Mouse (Mus musculus): ENCODE measurements around the gene Otop3. TPM values are rescaled to one million over a fixed set of nuclear protein-coding genes. Genes with fewer than 3 reads are reported as not detected.
"Not testable (repeated sequence)": the region's sequence is repeated elsewhere in the genome, so short reads cannot be mapped to it uniquely, and the experiment has no call there.

Gene Otop3
- total RNA-seq, 1 experiment from 2014 or later: not detected

DNA sequence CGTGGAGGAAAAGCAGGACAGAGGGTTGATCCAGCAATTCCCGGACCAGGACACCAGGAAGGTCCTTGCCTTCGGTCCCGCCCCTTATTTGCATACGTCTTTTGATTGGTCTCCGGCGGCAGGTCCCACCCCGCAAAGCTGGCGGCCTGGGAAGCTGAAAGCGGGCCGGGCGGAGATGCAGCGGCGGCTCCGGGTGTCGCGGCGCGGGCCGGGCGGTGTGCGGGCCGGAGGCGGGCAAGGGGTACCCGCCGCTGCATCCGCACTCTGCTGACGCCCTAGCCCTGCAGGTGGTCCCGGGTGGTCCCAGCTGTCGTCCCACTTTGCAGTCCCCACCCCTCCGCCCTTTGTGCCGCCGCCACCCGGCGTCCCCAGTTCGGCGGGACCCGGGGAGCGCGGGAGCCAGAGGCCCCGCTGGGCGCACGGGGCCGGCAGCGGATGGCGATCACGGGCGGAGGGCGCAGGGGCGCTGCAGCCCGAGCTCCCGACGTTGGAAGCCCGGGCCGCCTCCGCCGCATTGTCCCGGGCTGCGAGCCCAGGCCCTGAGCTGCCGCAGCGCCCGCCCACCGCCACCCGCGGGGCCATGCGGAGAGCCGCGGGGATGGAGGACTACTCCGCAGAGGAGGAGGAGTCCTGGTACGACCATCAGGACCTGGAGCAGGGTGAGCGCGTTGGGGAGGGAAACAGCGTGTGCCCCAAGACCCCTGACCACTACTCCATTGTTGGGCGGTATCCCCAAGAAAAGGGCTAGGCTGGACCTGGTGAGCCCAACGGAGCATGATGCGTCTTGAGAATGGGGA is 47.4 kb downstream of the Otop3 start, which contains the start of gene Cdr2l:
Cdr2l (plus strand) TSS at position 174 of the 797 bp plus-strand sequence.
- no peak for ATAC-seq (replicated peaks; ENCODE audit: insufficient number of reproducible peaks, low FRiP score, low TSS enrichment, poor library complexity, severe bottlenecking)

DNA sequence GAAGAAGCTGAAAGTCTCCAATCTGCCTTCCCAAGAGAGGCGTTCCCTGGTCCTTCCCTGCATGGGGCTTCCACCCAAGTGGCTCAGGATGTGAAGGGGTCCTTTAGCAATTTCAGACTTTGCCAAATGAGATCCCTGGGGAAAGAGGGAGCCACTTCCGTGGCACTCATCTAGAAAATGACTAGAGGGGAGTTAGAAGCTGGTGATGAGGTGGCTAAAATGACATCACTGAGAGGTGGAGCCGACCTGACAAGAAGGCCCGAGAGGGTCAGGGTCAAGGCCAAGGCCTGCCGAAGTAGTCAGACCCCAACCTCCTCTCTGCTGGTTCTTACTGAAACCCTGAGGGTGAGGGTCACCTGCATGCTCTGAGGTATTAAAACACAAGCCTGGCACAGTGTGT is 48.4 kb downstream of the Otop3 start:
- ATAC-seq (replicated peaks; ENCODE audit: insufficient number of reproducible peaks, low FRiP score, low TSS enrichment, poor library complexity, severe bottlenecking): no peak

DNA sequence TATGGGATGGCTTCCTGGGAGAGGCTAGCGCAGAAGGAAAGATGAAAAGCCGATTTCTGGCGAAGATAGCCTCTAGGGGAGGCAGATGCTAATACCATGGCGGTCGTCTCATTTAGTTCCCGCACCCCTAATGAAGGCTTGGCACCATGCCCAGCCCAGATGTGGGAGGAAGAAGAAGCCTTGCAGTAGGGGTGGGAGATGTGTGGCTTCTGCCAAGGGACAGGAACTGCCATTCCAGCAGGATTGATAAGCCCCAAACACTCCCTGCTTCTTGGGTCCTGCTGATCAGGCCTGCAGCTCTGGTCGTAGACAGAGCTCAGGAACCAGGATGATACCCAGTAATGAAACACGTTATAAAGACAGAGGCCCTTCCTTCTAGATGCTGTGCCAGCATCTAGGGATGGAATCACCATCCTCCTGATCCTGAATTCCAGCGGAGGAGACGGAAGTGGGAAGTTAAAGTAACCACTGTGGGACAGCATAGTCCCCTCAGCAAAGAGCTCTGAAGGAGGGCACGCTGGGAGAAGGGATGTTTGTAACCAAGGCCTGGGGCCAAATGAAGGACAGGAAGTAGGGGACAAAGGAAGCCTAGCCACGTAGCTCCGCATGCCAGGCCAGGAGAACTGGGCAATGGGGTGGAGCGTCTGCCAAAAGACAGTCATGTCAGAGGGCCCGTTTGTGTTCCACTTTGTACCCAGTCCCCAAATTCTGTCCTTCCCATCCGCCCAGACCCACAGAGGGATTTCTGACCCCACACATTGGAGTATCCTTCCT is 49.4 kb downstream of the Otop3 start:
- ATAC-seq (replicated peaks; ENCODE audit: insufficient number of reproducible peaks, low FRiP score, low TSS enrichment, poor library complexity, severe bottlenecking): no peak

DNA sequence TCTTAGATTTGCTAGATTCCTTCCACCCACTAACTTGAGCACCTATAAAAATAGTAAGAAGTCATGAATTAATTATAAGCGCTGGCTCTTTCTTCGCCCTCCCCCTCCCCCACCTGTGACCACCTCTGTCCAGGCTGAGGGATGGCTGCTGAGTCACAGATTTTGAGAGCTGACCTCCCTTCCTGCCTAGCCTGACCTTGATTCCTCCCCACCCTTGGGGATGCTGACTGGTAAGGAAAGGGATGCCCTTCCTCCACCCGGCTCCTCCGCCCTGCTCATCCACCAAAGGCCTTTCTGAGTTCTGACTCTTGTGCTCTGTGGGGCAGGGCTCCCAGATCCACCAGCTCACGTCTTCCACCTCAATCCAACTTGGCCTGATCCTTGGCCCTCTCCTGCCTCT is 50.1 kb downstream of the Otop3 start:
- no peak for ATAC-seq (replicated peaks; ENCODE audit: insufficient number of reproducible peaks, low FRiP score, low TSS enrichment, poor library complexity, severe bottlenecking)

DNA sequence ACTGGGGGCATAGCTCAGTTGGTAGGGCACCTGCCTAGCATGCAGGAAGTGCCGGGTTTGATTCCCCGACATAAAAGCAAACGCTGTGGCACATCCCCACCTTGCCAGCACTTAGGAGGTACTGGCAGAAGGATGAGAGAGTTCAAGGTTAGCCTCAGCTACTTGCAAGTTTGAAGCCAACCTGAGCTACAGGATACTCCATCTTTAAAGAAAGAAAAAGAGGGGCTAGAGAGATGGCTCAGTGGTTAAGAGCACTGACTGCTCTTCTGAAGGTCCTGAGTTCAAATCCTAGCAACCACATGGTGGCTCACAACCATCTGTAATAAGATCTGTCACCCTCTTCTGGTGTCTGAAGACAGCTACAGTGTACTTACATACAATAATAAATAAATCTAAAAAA is 52.3 kb downstream of the Otop3 start:
- not testable (repeated sequence) for ATAC-seq (replicated peaks; ENCODE audit: insufficient number of reproducible peaks, low FRiP score, low TSS enrichment, poor library complexity, severe bottlenecking)

DNA sequence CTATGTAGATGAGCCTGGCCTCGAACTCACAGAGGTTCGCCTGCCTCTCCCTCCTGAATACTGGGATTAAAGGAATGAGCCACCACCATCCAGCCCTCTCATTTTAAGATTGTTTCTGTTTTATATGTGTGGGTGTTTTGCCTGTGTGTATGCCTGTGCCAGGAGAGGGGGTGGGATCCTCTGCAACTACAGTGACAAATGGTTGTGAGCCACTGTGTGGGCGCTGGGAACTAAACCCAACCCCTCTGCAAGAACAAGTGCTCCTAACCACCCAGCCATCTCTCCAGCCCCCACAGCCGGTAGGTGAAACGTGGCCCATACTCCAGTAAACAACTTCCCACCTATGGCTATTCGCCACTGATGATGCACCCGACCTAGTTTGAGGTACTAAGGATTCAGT is 56.8 kb downstream of the Otop3 start:
- ATAC-seq (replicated peaks; ENCODE audit: insufficient number of reproducible peaks, low FRiP score, low TSS enrichment, poor library complexity, severe bottlenecking): no peak

DNA sequence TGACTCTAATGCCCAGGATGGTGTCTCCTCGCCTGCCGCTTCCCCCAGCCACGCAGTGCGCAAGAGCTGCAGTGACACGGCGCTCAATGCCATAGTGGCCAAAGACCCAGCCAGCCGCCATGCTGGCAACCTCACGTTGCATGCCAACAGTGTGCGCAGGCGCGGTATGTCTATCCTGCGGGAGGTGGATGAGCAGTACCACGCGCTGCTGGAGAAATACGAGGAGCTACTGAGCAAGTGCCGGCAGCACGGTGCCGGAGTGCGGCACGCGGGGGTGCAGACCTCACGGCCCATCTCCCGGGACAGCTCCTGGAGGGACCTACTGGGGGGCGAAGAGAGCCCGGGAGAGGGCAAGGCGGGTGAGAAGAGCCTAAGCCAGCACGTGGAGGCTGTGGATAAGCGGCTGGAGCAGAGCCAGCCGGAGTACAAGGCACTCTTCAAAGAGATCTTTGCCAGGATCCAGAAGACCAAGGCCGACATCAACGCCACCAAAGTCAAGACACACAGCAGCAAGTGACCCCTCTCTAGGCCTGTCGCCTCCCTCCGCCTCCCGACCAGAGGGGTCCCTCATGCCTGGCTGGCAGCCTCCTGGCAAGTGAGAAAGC is 59.3 kb downstream of the Otop3 start:
- ATAC-seq (replicated peaks; ENCODE audit: insufficient number of reproducible peaks, low FRiP score, low TSS enrichment, poor library complexity, severe bottlenecking): no peak

Other genes with a start within 250 kb of the Otop3 start
- gene Rab37, start 243.3 kb upstream of the Otop3 start, total RNA-seq (2017): 31.7 to 64.8 TPM (median 33.2 TPM) in 3 replicates
- 20.4 to 32.5 TPM (median 25.8 TPM) in 3 replicates for gene Cd300lf, start 200.7 kb upstream of the Otop3 start, total RNA-seq (2017)
- 65.9 to 104 TPM (median 70.4 TPM) in 3 replicates for gene Slc9a3r1, start 171.4 kb upstream of the Otop3 start, total RNA-seq (2017)
- gene Tmem104, start 147.2 kb upstream of the Otop3 start, total RNA-seq (2017): 12.1 to 32.4 TPM (median 17.3 TPM) in 3 replicates
- 25.4 to 39.9 TPM (median 37.8 TPM) in 3 replicates for gene Nat9, start 146.9 kb upstream of the Otop3 start, total RNA-seq (2017)
- gene Grin2c, start 67.5 kb upstream of the Otop3 start, total RNA-seq (2017): not detected in 3 replicates
- 8.4 to 14.8 TPM (median 11.7 TPM) in 3 replicates for gene Fdxr, start 57.7 kb upstream of the Otop3 start, total RNA-seq (2017)
- gene Fads6, start 37.1 kb upstream of the Otop3 start, total RNA-seq (2017): 0.11 to 0.78 TPM (median 0.38 TPM) in 3 replicates
- gene Otop2, start 27.6 kb upstream of the Otop3 start, total RNA-seq (2017): not detected in 3 replicates
- not detected in 3 replicates for gene Ush1g, start 12.7 kb upstream of the Otop3 start, total RNA-seq (2017)
- gene Hid1, start 33.0 kb downstream of the Otop3 start, total RNA-seq (2017): 4.7 to 13.4 TPM (median 7.5 TPM) in 3 replicates
- gene Cdr2l, start 47.2 kb downstream of the Otop3 start, total RNA-seq (2017): not detected in 3 replicates
- 57.9 to 84.5 TPM (median 60.9 TPM) in 3 replicates for gene Mrpl58, start 69.0 kb downstream of the Otop3 start, total RNA-seq (2017)
- gene Atp5h, start 85.2 kb downstream of the Otop3 start, total RNA-seq (2017): 553 to 728 TPM (median 631 TPM) in 3 replicates
- 20.7 to 29.6 TPM (median 24.3 TPM) in 3 replicates for gene Kctd2, start 85.4 kb downstream of the Otop3 start, total RNA-seq (2017)
- not detected in 3 replicates for gene Trim80, start 105.8 kb downstream of the Otop3 start, total RNA-seq (2017)
- gene Slc16a5, start 127.7 kb downstream of the Otop3 start, total RNA-seq (2017): 0.39 TPM in 1 of 3 replicates, not detected in the others
- 23.8 to 24.6 TPM (median 24.2 TPM) in 3 replicates for gene Armc7, start 140.9 kb downstream of the Otop3 start, total RNA-seq (2017)
- gene Nt5c, start 157.1 kb downstream of the Otop3 start, total RNA-seq (2017): 154 to 190 TPM (median 179 TPM) in 3 replicates
- gene Jpt1, start 179.7 kb downstream of the Otop3 start, total RNA-seq (2017): 230 to 253 TPM (median 234 TPM) in 3 replicates
- 356 to 417 TPM (median 357 TPM) in 3 replicates for gene Sumo2, start 201.5 kb downstream of the Otop3 start, total RNA-seq (2017)
- 44.3 to 90.7 TPM (median 75.8 TPM) in 3 replicates for gene Nup85, start 229.7 kb downstream of the Otop3 start, total RNA-seq (2017)

All from monocyte, adult 5-6 weeks (primary cell).